Mouse (Mus musculus): Measurements from ENCODE around the gene AF366264.
"Not testable (repeated sequence)": the region's sequence is repeated elsewhere in the genome, so short reads cannot be mapped to it uniquely, and the experiment has no call there.

DNA sequence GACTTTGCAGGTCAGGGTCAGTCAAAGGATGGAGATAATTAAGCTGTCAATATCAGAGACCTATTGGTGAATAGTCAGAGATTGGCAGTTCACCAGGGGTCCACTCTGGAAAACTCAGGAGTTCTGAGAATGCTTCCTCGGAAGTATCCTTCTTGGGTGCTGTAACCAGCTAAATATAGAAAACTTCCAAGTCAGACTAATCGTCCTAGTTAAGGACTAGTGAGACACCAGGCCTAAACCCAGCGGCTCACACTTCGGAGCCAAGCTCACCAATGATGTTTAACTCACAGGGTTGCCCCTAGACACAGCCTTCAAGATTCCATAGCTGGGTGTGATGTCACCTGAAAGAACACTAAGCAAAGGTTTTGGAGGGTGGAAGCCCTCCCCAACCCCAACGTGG is at the start of gene AF366264:
- not testable (repeated sequence) for TF ChIP-seq POLR2A (IDR thresholded peaks at IDR 0.05; ENCODE audit: control insufficient read depth in 1 of 2, insufficient read depth in 1 of 2, low read depth in 1 of 2, low read length in 2 of 2, poor library complexity in 1 of 2); CTCF (IDR thresholded peaks at IDR 0.05 in 2 of 3, conservative IDR thresholded peaks at IDR 0.05 in 1 of 3; ENCODE audit: control insufficient read depth in 1 of 3, insufficient read depth in 1 of 3, low read depth in 2 of 3, low read length in 3 of 3, poor library complexity in 1 of 3, severe bottlenecking in 1 of 3); KAT2A (conservative IDR thresholded peaks at IDR 0.05; ENCODE audit: low read depth, low read length); NRF1 (IDR thresholded peaks at IDR 0.05; ENCODE audit: insufficient read depth, low read depth, low read length, poor library complexity, severe bottlenecking); CHD2 (IDR thresholded peaks at IDR 0.05; ENCODE audit: low read length); TAL1 (IDR thresholded peaks at IDR 0.05; ENCODE audit: low read length); TBP (IDR thresholded peaks at IDR 0.05; ENCODE audit: low read depth, low read length); ZNF384 (IDR thresholded peaks at IDR 0.05; ENCODE audit: low read depth, low read length); RCOR1 (IDR thresholded peaks at IDR 0.05; ENCODE audit: low read depth, low read length); ZMIZ1 (IDR thresholded peaks at IDR 0.05; ENCODE audit: low read depth, low read length)

Data from MEL (cell line).